Mouse (Mus musculus): ENCODE measurements around the gene Gm5105. TPM values are rescaled to one million over a fixed set of nuclear protein-coding genes. Genes with fewer than 3 reads are reported as not detected.

The Gm5105 gene
- not detected in 2 replicates for polyA plus RNA-seq (2014; fragmentation: Nextera tagmentation; extraction: Ambion mirVana)

GRCm38 (mm10) chr3:138067288-138067687 is at the start of gene Gm5105:
Gene Gm5105, minus strand, starts transcription at chr3:138067388.
- Histone ChIP-seq H3K4me2 (replicated peaks; ENCODE audit: low read depth, low read length) (no peak within 1 kb of the TSS), H3K27me3 (ENCODE audit: control insufficient read depth, insufficient read depth, low read length) (no peaks in the 10 kb centered on the region), H3K9ac (ENCODE audit: low read depth, low read length) (no peak within 1 kb of the TSS), H3K9me3 (ENCODE audit: control insufficient read depth, low read length) (no peaks in the 10 kb centered on the region), H3K27ac (ENCODE audit: low read depth, low read length) (no peak within 1 kb of the TSS), H3K4me3 (ENCODE audit: low read depth, low read length) (no peak within 1 kb of the TSS), H3K36me3 (ENCODE audit: control insufficient read depth, insufficient read depth, low read length) (no peaks in the 10 kb centered on the region), H3K4me1 (replicated peaks; ENCODE audit: control insufficient read depth, insufficient read depth, low read length) (peaks cover 6% of the 10 kb centered on the region)
- DNase-seq (ENCODE audit: low spot score) = no peak
- 91% methylated on average over 12 of the region's 12 CpGs for whole genome bisulfite sequencing
- ATAC-seq (ENCODE audit: low FRiP score) = no peak

DNA sequence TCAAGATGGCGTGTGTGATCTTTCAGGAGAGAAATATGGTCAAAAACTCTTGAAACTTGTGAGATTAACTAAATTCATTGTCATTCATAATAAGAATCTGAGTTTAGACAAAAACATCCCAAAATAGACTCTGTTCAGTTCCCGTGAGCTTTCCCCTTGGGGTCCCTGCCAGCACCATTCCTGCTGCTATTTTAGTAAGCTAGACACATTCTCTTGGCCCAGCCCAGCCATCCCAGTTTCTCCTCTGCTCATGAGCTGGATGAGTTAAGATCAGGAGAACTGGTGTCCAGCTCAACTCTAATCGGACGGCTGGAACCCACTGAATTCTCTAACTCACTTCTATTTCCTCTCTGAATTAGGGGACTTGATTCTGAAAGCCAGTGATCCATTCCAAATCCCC is 49.7 kb upstream of the Gm5105 start:
- ATAC-seq (ENCODE audit: low FRiP score) (no peak), DNase-seq (ENCODE audit: low spot score) (no peak)
- no peak overlapping the region for H3K9ac ChIP-seq (ENCODE audit: low read depth, low read length)
- no peaks in the 10 kb centered on the region for H3K4me1 ChIP-seq (replicated peaks; ENCODE audit: control insufficient read depth, insufficient read depth, low read length)
- WGBS = 90% methylated on average over 4 of the region's 4 CpGs
- no peaks in the 10 kb centered on the region for H3K36me3 ChIP-seq (ENCODE audit: control insufficient read depth, insufficient read depth, low read length)
- H3K27ac ChIP-seq (ENCODE audit: low read depth, low read length) = no peak overlapping the region
- H3K27me3 ChIP-seq (ENCODE audit: control insufficient read depth, insufficient read depth, low read length) = no peaks in the 10 kb centered on the region
- H3K4me3 ChIP-seq (ENCODE audit: low read depth, low read length) = no peak overlapping the region
- no peaks in the 10 kb centered on the region for H3K9me3 ChIP-seq (ENCODE audit: control insufficient read depth, low read length)
- no peak overlapping the region for H3K4me2 ChIP-seq (replicated peaks; ENCODE audit: low read depth, low read length)

- Histone ChIP-seq H3K36me3 (ENCODE audit: control insufficient read depth, insufficient read depth, low read length) (no peaks in the 10 kb centered on the region), H3K4me3 (ENCODE audit: low read depth, low read length) (no peak overlapping the region), H3K9ac (ENCODE audit: low read depth, low read length) (no peak overlapping the region), H3K4me2 (replicated peaks; ENCODE audit: low read depth, low read length) (no peak overlapping the region), H3K4me1 (replicated peaks; ENCODE audit: control insufficient read depth, insufficient read depth, low read length) (no peaks in the 10 kb centered on the region), H3K27ac (ENCODE audit: low read depth, low read length) (no peak overlapping the region), H3K9me3 (ENCODE audit: control insufficient read depth, low read length) (no peaks in the 10 kb centered on the region), H3K27me3 (ENCODE audit: control insufficient read depth, insufficient read depth, low read length) (no peaks in the 10 kb centered on the region)
- DNase-seq (ENCODE audit: low spot score) = no peak
- no peak for ATAC-seq (ENCODE audit: low FRiP score)
- 88% methylated on average over 17 of the region's 17 CpGs for WGBS
These were observed 46.9 kb upstream of the Gm5105 start for GRCm38 (mm10) chr3:138114106-138114505.

GRCm38 (mm10) chr3:138110910-138111782 is 44.0 kb upstream of the Gm5105 start:
- DNase-seq (ENCODE audit: low spot score) (no peak), ATAC-seq (ENCODE audit: low FRiP score) (no peak)
- no peak overlapping the region for H3K27ac ChIP-seq (ENCODE audit: low read depth, low read length)
- no peaks in the 10 kb centered on the region for H3K27me3 ChIP-seq (ENCODE audit: control insufficient read depth, insufficient read depth, low read length)
- 91% methylated on average over 19 of the region's 19 CpGs for WGBS
- no peak overlapping the region for H3K4me2 ChIP-seq (replicated peaks; ENCODE audit: low read depth, low read length)
- no peaks in the 10 kb centered on the region for H3K4me1 ChIP-seq (replicated peaks; ENCODE audit: control insufficient read depth, insufficient read depth, low read length)
- H3K4me3 ChIP-seq (ENCODE audit: low read depth, low read length) = no peak overlapping the region
- H3K36me3 ChIP-seq (ENCODE audit: control insufficient read depth, insufficient read depth, low read length) = no peaks in the 10 kb centered on the region
- H3K9me3 ChIP-seq (ENCODE audit: control insufficient read depth, low read length) = no peaks in the 10 kb centered on the region
- no peak overlapping the region for H3K9ac ChIP-seq (ENCODE audit: low read depth, low read length)

DNA sequence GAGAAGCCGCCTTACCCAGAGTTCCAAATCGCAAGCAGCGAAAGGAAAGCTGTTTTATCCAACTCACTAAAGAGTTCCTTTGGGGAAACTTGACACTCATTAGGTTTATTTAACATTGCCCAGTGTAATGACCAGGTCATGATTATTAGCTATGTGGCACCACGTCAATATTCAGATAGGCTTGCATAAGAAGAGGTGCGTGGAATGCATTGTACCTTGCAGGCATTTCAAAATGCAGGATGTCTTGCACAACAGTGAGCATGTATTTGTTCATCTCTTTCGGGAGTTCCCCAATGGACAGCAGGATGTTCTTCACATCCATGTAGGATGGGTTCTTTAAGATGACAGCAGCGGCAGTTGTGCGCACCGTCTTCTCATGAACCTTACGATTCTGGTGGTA is 39.7 kb upstream of the Gm5105 start:
- Histone ChIP-seq H3K36me3 (ENCODE audit: control insufficient read depth, insufficient read depth, low read length) (no peaks in the 10 kb centered on the region), H3K4me1 (replicated peaks; ENCODE audit: control insufficient read depth, insufficient read depth, low read length) (no peaks in the 10 kb centered on the region), H3K4me3 (ENCODE audit: low read depth, low read length) (no peak overlapping the region), H3K27me3 (ENCODE audit: control insufficient read depth, insufficient read depth, low read length) (no peaks in the 10 kb centered on the region), H3K9ac (ENCODE audit: low read depth, low read length) (no peak overlapping the region), H3K27ac (ENCODE audit: low read depth, low read length) (no peak overlapping the region), H3K9me3 (ENCODE audit: control insufficient read depth, low read length) (no peaks in the 10 kb centered on the region), H3K4me2 (replicated peaks; ENCODE audit: low read depth, low read length) (no peak overlapping the region)
- ATAC-seq (ENCODE audit: low FRiP score) = no peak
- no peak for DNase-seq (ENCODE audit: low spot score)
- WGBS = 95% methylated on average over 10 of the region's 10 CpGs

- WGBS = 73% methylated on average over 5 of the region's 5 CpGs
- no peak for DNase-seq (ENCODE audit: low spot score)
- Histone ChIP-seq H3K27me3 (ENCODE audit: control insufficient read depth, insufficient read depth, low read length) (no peaks in the 10 kb centered on the region), H3K4me2 (replicated peaks; ENCODE audit: low read depth, low read length) (no peak overlapping the region), H3K4me1 (replicated peaks; ENCODE audit: control insufficient read depth, insufficient read depth, low read length) (no peaks in the 10 kb centered on the region), H3K4me3 (ENCODE audit: low read depth, low read length) (no peak overlapping the region), H3K9me3 (ENCODE audit: control insufficient read depth, low read length) (no peaks in the 10 kb centered on the region), H3K9ac (ENCODE audit: low read depth, low read length) (no peak overlapping the region), H3K36me3 (ENCODE audit: control insufficient read depth, insufficient read depth, low read length) (no peaks in the 10 kb centered on the region), H3K27ac (ENCODE audit: low read depth, low read length) (no peak overlapping the region)
- no peak for ATAC-seq (ENCODE audit: low FRiP score)
These were observed 37.9 kb upstream of the Gm5105 start for GRCm38 (mm10) chr3:138105056-138105455.

- Histone ChIP-seq H3K4me2 (replicated peaks; ENCODE audit: low read depth, low read length) (no peak overlapping the region), H3K27ac (ENCODE audit: low read depth, low read length) (no peak overlapping the region), H3K4me1 (replicated peaks; ENCODE audit: control insufficient read depth, insufficient read depth, low read length) (no peaks in the 10 kb centered on the region), H3K9ac (ENCODE audit: low read depth, low read length) (no peak overlapping the region), H3K4me3 (ENCODE audit: low read depth, low read length) (no peak overlapping the region), H3K27me3 (ENCODE audit: control insufficient read depth, insufficient read depth, low read length) (no peaks in the 10 kb centered on the region), H3K9me3 (ENCODE audit: control insufficient read depth, low read length) (no peaks in the 10 kb centered on the region), H3K36me3 (ENCODE audit: control insufficient read depth, insufficient read depth, low read length) (no peaks in the 10 kb centered on the region)
- ATAC-seq (ENCODE audit: low FRiP score) = no peak
- WGBS = 84% methylated on average over 4 of the region's 4 CpGs
- DNase-seq (ENCODE audit: low spot score) = no peak
These were observed 36.5 kb upstream of the Gm5105 start for GRCm38 (mm10) chr3:138103690-138104089.

DNA sequence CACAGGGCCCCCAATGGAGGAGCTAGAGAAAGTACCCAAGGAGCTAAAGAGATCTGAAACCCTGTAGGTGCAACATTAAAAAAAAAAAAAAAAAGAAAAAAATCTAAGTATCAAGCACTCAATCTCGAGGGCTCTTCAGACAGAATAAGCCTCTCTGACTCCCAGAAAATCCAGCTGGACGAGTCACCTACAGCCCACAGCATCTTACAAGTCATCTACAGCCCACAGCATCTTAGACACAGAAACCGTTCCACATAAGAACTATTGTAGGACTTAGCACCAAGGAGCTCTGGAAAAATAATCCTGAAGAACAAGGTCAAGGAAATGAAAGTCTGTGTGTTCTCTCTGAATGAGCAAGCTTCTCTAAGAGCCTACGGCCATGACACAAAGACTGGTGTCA is 34.7 kb upstream of the Gm5105 start:
- DNase-seq (ENCODE audit: low spot score) (no peak), ATAC-seq (ENCODE audit: low FRiP score) (no peak)
- no peak overlapping the region for H3K9ac ChIP-seq (ENCODE audit: low read depth, low read length)
- WGBS = 89% methylated on average over 4 of the region's 4 CpGs
- no peak overlapping the region for H3K27ac ChIP-seq (ENCODE audit: low read depth, low read length)
- no peaks in the 10 kb centered on the region for H3K36me3 ChIP-seq (ENCODE audit: control insufficient read depth, insufficient read depth, low read length)
- H3K27me3 ChIP-seq (ENCODE audit: control insufficient read depth, insufficient read depth, low read length) = no peaks in the 10 kb centered on the region
- no peak overlapping the region for H3K4me2 ChIP-seq (replicated peaks; ENCODE audit: low read depth, low read length)
- no peaks in the 10 kb centered on the region for H3K4me1 ChIP-seq (replicated peaks; ENCODE audit: control insufficient read depth, insufficient read depth, low read length)
- no peaks in the 10 kb centered on the region for H3K9me3 ChIP-seq (ENCODE audit: control insufficient read depth, low read length)
- no peak overlapping the region for H3K4me3 ChIP-seq (ENCODE audit: low read depth, low read length)

DNA sequence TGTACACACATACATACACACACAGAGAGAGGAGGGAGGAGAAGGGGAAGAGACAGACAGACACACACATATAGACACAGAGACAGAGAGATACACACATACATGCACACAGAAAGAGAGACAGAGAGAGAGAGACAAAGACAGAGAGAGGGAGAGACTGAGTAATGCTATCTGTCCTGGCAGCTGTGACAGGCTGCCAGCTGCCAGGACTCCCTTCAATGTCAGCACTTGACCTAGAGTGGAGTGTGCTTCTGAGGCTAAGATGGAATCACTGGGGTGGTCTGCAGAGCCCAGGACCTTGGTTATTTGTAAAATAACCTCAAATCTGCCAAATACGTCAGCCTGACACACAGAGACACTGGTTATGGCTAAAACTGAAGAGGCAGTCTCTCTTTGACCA is 30.5 kb upstream of the Gm5105 start:
- H3K9ac ChIP-seq (ENCODE audit: low read depth, low read length) = no peak overlapping the region
- DNase-seq (ENCODE audit: low spot score) (no peak), ATAC-seq (ENCODE audit: low FRiP score) (no peak)
- H3K4me2 ChIP-seq (replicated peaks; ENCODE audit: low read depth, low read length) = no peak overlapping the region
- H3K27ac ChIP-seq (ENCODE audit: low read depth, low read length) = no peak overlapping the region
- no peak overlapping the region for H3K4me3 ChIP-seq (ENCODE audit: low read depth, low read length)
- 72% methylated on average over 1 of the region's 1 CpGs for WGBS
- no peaks in the 10 kb centered on the region for H3K4me1 ChIP-seq (replicated peaks; ENCODE audit: control insufficient read depth, insufficient read depth, low read length)
- H3K9me3 ChIP-seq (ENCODE audit: control insufficient read depth, low read length) = no peaks in the 10 kb centered on the region
- no peaks in the 10 kb centered on the region for H3K27me3 ChIP-seq (ENCODE audit: control insufficient read depth, insufficient read depth, low read length)
- H3K36me3 ChIP-seq (ENCODE audit: control insufficient read depth, insufficient read depth, low read length) = no peaks in the 10 kb centered on the region
